Mouse (Mus musculus) liver, adult 2 months (tissue): ENCODE measurements around the gene Hrk.

ENCODE experiments used
- CTCF ChIP-seq: fragments of 200-500 bp; IDR thresholded peaks from 2 replicates; pipeline ENCODE4 v1.5.1; 2011; ENCODE audit warnings: low read depth, low read length, control low read depth
- POLR2A ChIP-seq: fragments of 200-500 bp; IDR thresholded peaks from 2 replicates; pipeline ENCODE4 v1.6.1; 2011; ENCODE audit warnings: low read length, control low read depth; ENCODE audit not compliant: insufficient read depth; ENCODE audit errors: extremely low read depth

DNA sequence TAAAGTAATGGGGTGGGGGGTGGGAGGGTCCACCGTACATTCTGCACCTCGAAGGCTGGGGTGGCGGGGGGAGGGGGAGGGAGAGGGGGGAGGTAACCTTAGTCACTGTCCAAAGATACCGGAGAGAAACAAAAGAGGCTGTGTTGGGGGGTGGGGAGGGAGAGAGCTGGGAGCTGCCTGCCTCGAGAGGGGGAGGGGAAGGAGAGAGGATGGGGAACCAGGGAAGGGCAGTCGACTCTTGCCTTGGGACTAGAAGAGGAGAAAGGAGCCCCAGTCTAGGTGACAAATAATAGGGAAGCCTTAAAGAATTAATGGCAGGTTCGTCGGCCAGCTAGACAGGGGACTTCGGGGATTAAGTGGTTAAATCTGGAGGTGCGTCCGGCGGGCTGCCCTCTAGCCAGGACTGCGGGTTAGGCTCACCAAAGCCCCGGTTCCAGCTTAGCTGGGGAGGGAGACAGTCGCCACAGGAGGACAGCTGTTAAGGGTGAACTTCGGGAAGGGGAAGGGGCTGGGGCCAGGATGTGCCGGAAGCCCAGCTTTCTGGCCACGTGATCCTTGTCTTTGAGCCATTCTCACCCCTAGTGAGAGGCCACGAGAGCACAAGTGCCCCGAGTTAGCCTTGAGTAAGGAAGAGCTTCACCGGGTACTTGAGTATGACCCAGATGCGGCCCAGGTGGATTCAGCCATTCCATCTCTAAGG is 10.0 kb downstream of the Hrk start:
- no peak for TF ChIP-seq CTCF
- TF ChIP-seq POLR2A = no peak
